Mouse (Mus musculus): ENCODE measurements around the gene Cd200.

- TF ChIP-seq EP300 (IDR thresholded peaks at IDR 0.05; ENCODE audit: insufficient read depth, low read depth, low read length), result no peak
- TF ChIP-seq POLR2A (IDR thresholded peaks at IDR 0.05; ENCODE audit: insufficient read depth, low read length), result no peak
- TF ChIP-seq CTCF (IDR thresholded peaks at IDR 0.05; ENCODE audit: low read depth, low read length), result no peak
Measured at GRCm38 (mm10) chr16:45402036-45402435, 6.8 kb downstream of the Cd200 start.
